In genomic region chr1:183161057-183161456, GRCm38 (mm10) we compare ENCODE assay signal across 17 mouse cellular contexts.
"Had no signal": no experiment of that assay in that cellular context is flagged by ENCODE, and none has a peak within 500 bp of the region (broad histone marks: within the 10 kb centered on the region; RNA-seq: fewer than 3 reads in every experiment).

No protein-coding gene starts in this region.

- H3K4me3 ChIP-seq: layer of hippocampus, adult 2 months; limb, embryonic 15.5 days; stomach, embryonic 15.5 days had no signal

- H3K9ac ChIP-seq: limb, embryonic 15.5 days; liver, embryonic 14.5 days; liver, postnatal 0 days; lung, embryonic 14.5 days; stomach, embryonic 15.5 days had no signal

- H3K36me3 ChIP-seq: stomach, embryonic 15.5 days had no signal

- DNase-seq: kidney, postnatal 25 days; layer of hippocampus, adult 9-11 months; liver, postnatal 0 days; lung, embryonic 14.5 days; midbrain, embryonic 14.5 days; retina, postnatal 1 day; right cerebral cortex, postnatal 25 days; spleen, adult 18-20 months; thymus, postnatal 25 days had no signal

- H3K27me3 ChIP-seq: limb, embryonic 15.5 days; stomach, embryonic 15.5 days had no signal

- ATAC-seq: lung, postnatal 0 days had no signal

- H3K4me2 ChIP-seq: limb, embryonic 15.5 days; liver, embryonic 11.5 days; lung, embryonic 14.5 days; stomach, embryonic 15.5 days had no signal

- H3K9me3 ChIP-seq: limb, embryonic 15.5 days; stomach, embryonic 15.5 days had no signal

- H3K27ac ChIP-seq: kidney, postnatal 0 days; layer of hippocampus, adult 2 months; limb, embryonic 15.5 days; liver, embryonic 14.5 days; macrophage; stomach, embryonic 15.5 days had no signal
